Mouse (Mus musculus) CH12F3 (cell line): ENCODE data around the gene Gucd1.

Experiments used
- in situ Hi-C: fragments of 300-500 bp; cut with MboI; formaldehyde crosslinking; loops from 2 replicates; pipeline ENCODE4 v1.14.3; 2020; ENCODE audit warnings: low sequenced_read_pairs

Gene Gucd1

GRCm38 (mm10) chr10:75301195-75301806 lies 216.5 kb downstream of the Gucd1 start:
- in situ Hi-C loops, result no loop called here
